Mouse (Mus musculus): ENCODE measurements around the gene Wdr5.

The Wdr5 gene

DNA sequence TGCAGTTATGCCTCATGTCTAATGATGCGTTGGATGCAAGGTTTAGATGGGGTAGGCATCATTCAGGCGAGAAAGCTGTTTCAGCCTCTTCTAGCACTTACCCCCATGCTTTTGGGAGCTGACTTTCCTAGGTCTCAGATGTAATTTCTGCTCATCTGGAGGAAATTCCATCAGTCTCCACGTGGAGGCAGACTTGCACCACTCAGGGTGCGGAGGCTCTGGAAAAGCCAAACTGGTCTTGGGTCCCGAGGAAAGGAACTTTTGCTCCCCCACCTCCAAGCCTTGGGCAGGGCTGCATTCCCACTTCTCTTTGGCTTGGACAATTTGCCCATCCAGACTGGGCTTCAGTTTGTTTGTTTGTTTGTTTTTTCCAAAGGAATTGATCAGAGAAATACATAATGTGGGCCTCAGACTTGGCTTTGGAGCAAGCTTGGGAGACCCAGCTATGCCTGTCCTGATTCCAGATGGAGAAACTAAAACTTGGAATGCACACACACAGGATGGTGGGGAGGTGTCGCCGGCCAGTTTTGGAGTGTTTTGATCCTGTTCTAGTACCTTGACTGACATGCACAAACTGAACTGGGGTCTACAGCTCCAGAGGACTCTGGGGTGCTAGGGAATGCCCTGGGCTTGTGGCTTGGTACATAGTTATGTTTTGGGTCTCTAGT, 37.8 kb downstream of the Wdr5 start:
- peak; percentile 78 for DNase-seq (ENCODE audit: low spot score)

DNA sequence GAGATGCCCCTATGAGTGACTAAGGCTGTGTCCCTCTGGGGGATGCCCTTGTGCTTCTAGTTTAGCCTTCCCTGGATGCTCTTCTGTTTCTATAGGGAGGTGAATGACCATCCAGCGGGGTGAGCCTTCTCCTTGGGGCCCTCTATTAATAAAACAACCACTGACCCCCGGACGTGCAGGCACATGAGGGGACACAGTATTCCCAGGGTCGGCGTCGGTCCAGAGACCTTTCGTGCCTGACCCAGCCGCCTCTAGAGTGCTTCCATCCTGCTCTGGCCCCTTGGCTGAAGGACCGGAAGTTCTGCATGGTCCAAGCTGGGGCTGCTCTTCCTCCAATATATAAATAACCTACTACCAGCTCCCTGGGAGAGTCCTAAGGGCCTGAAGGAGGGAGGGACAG, 39.4 kb downstream of the Wdr5 start:
- DNase-seq (ENCODE audit: low spot score): peak; percentile 35

DNA sequence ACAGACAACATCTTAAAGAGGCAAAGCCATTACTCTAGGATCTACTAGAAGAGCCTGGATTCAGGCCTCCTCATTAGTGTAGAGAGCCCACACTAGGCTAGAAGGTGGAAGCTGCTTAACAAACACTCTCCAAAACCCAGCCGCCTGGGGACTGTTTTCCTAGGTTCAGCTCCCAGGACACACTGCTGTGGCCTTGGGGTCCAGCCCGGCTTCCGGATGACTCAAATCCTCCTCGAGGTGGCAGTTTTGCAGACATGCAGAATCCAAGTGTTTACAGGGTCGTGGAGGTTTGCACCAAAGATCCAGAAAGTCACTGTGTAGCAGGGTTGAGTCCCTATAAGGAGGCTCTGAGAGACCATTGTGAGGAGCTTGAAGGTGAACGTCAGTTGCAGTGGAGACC, 42.0 kb downstream of the Wdr5 start:
- DNase-seq (ENCODE audit: low spot score): no peak

DNA sequence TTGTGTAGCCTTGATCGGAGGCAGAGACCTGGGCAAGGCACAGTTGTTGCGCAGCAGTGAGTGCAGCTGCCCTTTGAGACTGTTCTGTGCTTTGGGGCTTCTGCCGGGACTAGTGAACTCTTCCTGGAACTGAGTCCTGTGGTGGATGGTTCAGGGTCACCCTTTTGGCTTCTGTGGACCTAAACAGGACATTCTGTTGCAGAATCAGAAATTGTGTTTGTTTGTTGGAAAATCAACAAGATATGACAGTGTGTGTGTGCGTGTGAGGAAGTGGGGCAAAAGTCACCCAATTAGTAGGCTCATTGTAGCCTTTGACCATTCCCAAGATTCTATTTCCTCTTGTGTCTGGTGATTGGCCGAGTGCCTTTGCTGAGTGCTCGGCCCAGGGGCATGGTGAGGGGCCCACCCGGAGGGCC, 45.8 kb downstream of the Wdr5 start:
- no peak for DNase-seq (ENCODE audit: low spot score)

DNA sequence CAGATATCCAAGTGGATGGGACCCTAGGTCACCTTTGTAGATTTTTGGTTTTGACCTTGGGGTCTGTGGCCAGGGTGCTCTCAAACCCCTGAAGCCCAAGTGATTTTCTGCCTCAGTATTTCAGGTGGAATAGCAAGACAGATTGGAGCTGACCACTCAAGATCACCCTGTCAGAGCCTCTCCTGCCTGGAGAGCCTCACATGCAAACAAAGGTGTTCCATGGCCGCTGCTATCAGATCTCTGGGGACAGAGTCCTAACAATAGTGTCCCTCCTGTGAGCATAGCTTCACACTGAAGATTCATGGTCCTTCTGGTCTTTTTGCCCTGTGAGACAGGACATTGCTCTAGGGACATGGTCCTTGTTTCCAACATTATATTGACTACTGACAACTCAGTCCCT, 46.2 kb downstream of the Wdr5 start:
- no peak for DNase-seq (ENCODE audit: low spot score)

DNA sequence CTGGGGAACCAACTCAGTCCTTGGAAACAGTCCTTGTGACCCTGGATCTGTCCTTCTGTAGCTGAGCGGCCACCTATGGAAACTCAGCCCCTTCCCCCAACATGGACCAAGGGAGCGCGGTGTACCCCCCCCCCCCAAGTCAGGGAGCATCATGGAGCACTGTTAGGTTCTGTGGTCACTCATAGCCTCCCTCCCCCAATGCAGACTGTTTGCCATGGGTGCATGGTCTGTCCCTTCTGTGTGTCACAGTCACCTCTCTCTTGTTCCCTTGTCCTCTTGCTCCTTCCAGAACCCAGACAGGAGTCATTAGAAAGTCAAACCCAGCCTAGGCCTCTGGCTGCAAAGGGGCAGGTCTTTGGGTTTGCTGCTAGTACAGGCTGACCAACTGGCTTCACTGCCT, 46.9 kb downstream of the Wdr5 start:
- no peak for DNase-seq (ENCODE audit: low spot score)

DNA sequence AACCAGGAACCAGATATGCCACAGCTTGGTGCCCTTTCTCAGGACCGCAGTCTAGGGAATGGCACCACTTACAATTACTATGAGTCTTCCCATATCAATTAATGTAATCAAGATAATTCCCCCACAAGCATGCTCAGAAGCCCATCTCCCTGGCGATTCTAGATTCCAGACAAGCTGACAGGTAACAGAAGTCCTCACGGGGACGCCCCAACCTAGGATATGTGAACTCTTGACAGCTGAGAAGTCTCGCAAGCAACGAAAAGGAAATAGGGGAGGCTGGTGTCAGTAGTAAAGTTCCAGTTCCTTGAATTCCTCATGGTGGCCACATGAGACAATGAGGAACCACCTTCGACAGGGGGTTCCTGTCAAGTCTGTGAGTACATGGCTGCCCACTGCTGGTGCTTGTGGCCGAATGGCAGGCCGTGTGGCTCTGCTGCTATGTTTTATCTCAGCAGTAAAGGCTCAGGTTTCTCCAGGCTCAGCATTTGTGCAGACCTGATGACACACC, 48.7 kb downstream of the Wdr5 start:
- no peak for DNase-seq (ENCODE audit: low spot score)

DNA sequence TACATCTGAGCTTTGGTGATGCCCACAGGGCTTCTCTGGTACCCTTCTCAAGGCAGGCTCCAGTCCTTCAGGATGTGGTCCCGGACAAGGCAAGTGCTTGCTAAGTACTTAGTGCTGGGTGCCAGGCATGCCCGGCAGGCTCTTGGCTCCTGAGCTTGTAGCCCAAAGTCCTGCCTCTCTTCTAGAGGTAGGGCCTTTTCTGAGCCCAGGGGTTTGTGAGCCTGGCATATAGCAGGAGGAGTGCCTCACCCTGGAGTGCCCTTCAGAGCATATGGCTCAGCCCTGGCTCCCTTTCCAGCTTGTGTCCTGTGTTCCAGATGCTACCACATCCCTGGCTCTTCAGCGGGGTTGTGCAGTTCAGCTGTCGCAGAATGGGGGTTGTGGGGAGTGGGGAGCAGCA, 49.7 kb downstream of the Wdr5 start:
- no peak for DNase-seq (ENCODE audit: low spot score)

DNA sequence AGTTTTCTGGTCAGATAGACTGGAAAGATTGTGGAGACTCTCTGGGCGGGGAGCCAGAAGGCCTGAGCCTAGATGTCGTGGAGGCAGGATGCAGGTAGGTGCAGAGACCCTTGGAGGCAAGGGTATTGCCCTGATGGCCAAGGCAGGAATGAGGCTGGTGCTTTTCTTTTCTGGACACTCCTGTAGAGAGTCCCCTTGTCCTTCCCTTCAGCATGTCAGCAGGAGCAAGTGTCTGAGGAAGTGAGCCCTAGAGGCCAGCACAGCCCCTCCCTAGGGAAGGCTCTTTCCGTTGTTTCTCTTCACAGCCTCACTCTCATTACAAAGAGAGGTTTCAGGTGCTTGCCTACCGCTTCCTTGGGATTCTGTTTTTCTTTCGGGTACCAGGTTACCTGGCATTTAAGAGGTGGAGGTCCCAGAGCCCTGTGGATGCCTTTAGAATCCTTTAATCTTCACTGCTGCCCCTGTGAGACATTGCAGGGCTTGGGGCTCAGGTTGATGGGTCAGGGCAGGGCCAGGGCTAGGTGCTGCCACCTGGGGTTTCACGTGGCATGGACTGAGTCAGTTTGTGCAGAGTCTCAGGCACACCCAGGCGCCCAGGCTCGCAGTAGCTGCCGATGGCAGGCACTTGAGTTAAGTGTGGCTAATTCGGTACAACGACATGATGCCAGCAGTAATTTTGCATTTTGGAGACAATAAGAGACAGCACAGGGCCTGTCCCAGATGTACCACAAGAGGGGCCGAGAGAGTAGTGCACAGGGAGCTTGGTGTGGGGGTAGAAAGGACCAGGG, 50.6 kb downstream of the Wdr5 start:
- no peak for DNase-seq (ENCODE audit: low spot score)

DNA sequence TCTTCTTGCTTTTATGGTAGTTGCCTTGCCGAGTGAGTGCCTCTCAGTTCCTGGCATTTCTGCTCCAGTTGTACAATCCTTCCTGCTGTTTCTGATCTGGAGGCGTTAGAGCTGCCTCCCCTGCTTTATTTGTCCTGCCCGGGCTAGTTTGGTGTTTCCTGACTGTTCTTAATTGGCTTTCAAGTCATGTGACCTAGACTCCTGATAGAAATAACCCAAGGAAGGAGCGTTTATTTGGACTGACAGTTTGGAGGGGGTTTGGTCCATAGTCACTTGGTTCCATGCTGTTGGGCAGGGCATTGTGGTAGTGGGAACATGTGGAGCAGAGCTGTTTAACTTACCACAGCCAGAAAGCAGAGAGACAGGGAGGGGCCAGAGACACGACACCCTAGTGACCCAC, 55.9 kb downstream of the Wdr5 start:
- DNase-seq (ENCODE audit: low spot score): no peak

DNA sequence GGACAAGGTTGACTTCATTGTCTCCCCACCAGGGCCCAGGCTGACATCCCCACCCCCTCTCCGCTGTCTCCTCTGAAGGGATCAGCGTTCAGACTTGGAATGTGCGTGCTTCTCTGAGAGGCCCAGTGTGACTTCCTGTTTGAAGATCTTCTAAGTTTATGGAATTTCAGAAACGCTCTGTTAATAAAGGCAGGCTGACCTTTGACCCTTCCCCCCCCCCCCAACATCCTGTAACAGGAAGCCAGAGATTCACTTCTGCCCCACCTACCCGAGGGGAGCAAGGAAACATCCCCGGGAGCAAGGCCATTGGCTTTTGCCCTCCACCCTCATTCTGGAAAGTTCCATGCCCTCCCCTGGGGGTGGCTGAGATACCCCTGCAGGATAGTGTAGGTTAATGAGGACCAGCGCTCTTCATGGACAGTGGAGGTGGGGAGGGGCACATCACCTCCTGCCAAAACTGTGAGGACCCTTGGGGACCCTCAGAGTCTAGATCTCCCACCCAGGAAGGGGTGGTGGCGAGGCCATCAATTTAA, 57.4 kb downstream of the Wdr5 start:
- no peak for DNase-seq (ENCODE audit: low spot score)

DNA sequence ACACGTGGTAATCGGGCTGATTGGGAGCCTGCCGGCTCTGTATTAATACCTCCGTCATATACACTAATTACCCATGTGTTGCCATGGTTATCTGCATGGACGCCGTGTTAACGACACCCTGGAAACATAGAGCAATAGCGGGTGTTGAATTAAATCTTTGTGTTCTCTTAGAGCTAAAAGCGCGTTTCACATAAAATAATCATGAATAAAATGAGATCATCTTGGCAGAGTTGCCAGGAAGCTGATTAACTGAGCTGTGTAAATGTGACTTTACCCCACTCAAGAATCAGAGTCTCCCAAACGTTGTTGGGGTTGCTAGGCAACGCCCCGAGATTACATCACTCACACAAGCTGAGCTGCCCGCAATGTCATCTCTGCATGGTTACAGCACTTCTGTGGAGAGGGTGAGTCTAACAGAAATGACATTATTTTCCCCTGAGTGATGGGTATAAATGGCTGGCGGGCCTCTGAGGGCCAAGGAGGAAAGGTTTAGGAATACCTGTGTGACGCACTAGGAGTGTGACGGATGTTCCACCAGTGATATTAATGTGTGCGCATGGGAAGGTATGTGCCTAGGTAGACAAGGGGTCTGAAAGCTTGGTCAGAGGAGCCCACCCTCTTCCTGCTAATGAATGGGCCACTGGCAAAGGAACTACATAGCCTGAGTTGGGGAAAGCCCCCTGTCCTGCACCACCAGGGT, 58.1 kb downstream of the Wdr5 start:
- peak; percentile 92 for DNase-seq (ENCODE audit: low spot score)

DNA sequence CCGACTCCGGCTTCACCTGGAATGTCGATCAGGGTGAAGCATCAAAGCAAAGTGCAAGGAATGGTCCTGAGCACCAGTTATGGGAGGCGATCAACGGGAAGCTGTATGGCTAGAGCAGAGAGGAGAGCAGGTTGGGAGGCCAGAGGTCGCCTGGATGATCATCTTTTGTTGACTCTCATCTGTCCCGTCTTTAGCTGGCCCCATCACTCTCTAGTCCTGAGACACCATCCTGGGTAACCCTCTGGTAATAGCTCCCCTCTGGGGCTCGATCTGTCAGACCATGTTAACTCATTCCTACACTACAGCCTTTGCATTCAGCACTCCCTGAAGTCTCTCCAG, 58.6 kb downstream of the Wdr5 start:
- DNase-seq (ENCODE audit: low spot score): no peak

DNA sequence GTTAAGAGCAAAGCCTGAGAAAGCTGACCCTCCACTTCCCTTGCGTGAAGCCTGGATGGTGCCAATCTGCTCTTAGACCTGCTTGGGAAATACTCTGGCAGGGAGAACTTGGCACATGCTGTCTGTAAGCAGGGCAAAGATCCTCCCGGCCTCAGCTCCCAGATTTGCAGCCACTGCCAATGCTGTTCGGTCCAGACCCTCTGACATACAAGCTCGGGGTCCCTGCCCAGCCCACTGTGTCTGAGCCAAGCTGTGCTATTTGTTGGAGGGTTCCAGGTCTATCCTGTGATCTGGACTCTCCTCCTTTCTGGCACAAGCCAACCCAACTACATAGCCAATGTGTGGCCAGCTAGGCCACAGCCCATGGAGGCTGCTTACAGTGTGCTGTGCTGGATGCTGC, 61.5 kb downstream of the Wdr5 start:
- DNase-seq (ENCODE audit: low spot score): no peak

DNA sequence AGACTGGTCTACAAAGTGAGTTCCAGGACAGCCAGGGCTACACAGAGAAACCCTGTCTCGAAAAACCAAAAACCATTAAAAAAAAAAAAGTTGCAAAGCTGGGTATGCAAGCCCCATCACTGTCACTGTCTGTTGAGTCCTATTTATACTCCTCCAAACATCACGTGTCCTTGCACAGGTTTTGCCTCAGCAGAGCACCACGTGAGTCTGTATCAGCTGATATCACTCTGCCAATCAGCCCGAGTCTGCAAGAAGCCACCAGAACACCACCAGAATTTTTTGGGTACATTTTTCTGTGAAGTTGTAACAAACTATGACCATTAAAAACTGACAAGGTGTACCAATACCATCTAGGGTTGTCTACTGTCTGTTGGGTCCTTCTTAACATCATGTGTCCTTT, 63.6 kb downstream of the Wdr5 start:
- DNase-seq (ENCODE audit: low spot score): no peak

DNA sequence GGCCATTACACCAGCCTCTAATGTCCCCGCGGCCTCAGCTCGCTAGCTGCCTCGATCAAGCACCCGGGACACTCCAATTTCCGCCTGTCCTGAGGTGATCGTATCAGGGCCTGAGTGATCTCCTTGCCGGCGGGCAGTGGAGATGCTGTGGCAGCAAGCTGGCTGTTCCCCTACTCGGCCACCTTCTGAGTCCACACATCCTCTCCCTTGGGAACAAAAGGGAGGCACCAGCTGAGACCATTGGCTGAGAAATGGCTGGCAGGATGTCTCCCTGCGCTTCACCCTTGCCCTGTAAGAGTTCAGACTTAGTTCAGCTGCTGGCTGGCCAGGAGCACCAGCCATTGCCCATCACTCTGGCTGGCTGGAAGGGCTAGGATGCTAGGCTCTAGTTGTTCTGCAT, 67.2 kb downstream of the Wdr5 start:
- no peak for DNase-seq (ENCODE audit: low spot score)

DNA sequence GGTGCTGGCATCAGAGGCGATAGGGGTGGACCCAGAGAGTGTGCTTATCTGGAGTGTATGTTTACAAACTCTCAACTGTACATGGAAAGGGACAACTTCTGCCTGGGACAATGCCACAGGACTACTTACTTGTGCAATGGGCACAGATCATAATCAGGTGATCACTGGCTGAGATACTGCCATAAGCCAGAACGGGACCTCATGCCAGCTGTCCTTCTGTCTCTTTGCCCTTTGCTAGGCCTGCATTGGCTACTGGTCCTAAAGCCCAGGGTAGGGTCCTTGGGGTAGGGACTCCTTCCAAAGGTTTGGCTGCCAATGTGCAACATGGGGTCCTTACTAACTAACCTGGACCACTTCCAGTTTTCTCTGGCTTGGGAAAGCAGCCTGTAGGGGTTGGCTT, 68.1 kb downstream of the Wdr5 start:
- no peak for DNase-seq (ENCODE audit: low spot score)

DNA sequence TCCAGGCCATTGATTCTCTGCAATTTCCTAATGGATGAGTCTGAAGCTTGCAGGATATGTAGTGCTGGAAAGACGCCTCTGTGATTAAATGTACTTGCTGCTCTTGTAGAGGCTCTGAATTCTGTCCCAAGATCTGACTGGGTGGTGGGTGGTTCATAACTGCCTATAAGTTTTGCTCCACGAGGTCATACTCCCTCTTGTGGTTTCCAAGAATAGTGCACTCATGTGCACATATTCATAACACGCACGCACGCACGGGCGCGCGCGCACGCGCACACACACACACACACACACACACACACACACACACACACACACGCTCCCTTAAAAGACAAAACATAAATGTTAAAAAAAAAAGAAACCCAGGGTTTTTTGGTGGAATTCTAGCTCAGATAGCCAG, 69.6 kb downstream of the Wdr5 start:
- DNase-seq (ENCODE audit: low spot score): no peak
